Mouse (Mus musculus) bone marrow, adult 2 months (tissue): ENCODE data around the gene Cbln3.

Source experiments
- CTCF ChIP-seq: fragments of 200-500 bp; IDR thresholded peaks from 2 replicates; pipeline ENCODE4 v1.5.1; 2011; ENCODE audit warnings: low read length, control low read depth; ENCODE audit not compliant: control insufficient read depth, insufficient read depth
- POLR2A ChIP-seq: fragments of 200-500 bp; IDR thresholded peaks from 2 replicates; pipeline ENCODE4 v1.6.1; 2011; ENCODE audit warnings: low read depth, mild to moderate bottlenecking, control low read depth, low read length, borderline replicate concordance; ENCODE audit not compliant: control insufficient read depth

- no peak for TF ChIP-seq CTCF
- TF ChIP-seq POLR2A: no peak
Observed at GRCm38 (mm10) chr14:55829854-55830253, 54.3 kb downstream of the Cbln3 start.
